Mouse (Mus musculus) testis, postnatal 10 days (tissue): Measurements from ENCODE around the gene Oprd1.

ENCODE experiments used
- DNase-seq: peaks from one replicate; pipeline ENCODE4 v3.0.0; 2021; ENCODE audit warnings: low spot score

The Oprd1 gene

DNA sequence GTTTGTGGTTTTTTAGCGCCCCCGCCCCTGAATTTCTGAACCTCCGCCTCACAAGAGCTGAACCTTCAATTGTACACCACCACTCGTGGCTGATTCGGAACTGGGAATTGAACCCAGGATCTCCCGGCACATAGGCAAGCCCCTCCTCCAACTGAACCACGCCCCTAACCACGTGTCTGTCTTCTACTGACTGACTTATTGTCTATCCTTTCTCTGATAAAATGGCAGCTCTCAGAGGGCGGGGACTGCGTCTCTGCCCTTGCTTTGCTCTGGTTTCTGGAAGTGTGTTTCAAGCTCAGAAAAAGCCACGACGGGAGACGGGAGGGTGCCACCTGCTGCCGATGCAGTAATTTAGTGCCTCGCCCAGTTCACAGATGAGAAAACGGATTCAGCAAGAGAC, 10.4 kb downstream of the Oprd1 start:
- peak; percentile 49 for DNase-seq

DNA sequence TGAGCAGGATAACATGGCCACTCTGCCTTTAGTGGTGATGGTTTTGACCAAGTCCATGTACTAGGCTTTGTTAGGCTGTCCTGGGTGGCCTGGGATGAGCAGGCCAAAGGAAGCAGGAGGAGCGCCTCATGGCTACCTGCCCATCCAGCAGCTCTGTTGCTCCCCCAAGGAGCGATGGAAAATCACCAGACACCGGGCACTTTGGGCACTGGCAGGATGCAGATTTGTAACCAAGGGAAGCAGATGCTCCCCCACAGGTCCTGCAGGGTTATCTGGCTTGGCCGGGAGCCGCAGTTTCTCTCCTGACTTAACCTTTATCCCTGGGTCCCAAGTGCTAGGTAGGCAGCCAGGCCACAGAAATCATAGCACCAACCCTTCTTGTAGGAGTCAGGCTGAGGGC, 10.9 kb downstream of the Oprd1 start:
- peak; percentile 65 for DNase-seq

- DNase-seq: no peak
Measured at GRCm38 (mm10) chr4:132132297-132132696, 12.0 kb downstream of the Oprd1 start.

DNA sequence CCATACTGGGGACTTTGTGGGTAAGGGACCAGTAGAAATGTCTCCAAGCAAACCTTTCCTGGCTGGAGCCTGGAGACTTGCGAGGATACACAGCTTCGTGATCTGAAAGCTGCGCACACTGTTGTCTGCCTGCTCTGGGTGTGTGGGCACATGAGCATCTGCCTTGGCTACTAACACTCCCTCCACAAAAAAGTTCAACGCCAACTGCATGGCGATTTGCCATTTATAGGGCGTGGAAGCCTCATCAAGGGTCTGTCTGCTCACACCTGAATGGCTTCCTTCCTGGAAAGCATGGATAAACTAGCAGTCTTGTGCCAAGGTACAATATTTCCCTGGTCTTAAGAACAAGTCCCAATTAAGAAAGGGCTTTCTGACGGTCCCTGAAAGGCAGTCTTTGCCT, 12.5 kb downstream of the Oprd1 start:
- no peak for DNase-seq

DNA sequence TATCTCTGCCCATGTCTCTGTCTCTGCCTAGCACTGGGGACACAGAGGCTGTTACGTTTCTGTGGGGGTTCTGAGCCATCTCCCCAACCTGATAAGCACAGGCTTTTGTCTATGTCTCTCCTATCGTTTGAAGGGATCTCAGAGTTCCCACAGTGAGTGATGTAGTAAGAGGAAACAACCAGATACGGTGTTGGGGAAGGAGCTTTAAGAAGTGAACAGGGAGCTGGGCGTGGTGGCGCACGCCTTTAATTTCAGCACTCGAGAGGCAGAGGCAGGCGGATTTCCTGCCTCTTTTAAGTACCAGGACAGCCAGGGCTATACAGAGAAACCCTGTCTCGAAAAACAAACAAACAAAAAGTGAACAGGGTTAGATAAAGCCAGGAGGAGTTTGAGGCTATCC, 13.2 kb downstream of the Oprd1 start:
- DNase-seq: no peak

DNA sequence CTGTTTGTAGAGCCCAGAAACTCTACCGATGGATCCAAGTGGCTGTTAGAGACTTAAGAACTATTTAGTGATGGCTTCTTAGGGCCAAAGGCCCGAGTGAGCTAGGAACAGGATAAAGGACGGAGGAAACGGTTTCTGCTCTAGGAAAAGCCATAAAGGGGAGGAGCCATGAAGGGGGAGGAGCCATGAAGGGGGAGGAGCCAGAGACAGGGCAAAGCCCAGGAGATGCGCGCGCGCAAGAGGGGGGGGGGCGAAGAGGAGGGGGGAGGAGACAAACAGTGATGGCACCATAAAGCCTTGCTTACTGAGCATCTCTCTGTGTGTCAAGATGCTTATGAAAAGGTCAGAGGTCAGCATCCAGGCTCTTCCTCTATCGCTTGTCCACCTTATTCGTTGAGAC, 13.6 kb downstream of the Oprd1 start:
- DNase-seq: no peak

DNA sequence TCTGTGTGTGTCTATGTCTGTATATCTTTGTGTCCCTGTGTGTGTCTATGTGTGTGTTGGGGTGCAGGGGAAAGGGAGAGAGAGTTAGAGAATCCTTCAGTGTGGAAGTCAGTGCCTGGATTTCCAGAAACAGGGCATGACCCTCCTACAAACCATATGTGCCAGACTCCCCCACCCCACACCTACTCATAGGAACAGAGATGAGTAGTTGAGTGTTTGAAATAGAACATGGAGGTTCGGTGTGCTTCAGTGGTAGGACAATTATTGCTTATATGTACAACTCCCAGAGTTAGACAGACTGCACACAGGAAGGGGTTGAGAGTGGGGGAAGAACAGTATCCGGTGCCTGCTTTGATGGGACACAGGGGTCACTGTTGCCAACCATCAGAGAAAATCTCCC, 14.2 kb downstream of the Oprd1 start:
- no peak for DNase-seq

DNA sequence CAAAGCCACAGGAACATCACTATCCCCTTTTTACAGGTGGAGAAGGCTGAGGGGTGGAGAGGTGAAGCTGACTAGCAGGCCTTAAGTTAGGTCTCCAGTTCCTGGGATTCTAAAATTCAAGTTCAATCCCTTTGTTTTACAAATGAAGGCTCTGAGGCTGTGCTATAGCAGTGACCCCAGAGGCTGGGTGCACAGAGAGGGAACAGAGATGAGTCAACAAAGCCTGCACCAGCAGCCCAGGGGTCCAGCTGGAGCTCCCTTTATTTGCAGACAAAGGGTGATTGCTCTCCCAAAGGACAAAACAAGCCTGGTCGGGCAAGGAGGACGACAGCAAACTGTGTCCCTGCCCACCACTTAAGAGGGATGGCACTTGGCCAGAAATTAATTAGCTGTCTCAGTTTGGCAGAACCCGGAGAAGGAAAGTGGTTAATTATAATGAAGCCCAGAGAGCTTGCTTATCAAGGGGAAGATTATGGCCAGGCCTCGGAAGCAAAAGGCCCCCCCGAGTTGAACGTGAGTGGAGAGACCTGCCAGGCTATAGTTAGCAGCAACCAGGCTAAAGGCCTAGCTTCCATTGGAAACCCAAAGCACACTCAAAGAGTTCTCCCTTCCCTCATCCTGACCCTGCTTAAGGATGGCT, 15.2 kb downstream of the Oprd1 start:
- no peak for DNase-seq

- DNase-seq: no peak
Measured at GRCm38 (mm10) chr4:132127091-132127490, 17.2 kb downstream of the Oprd1 start.

DNA sequence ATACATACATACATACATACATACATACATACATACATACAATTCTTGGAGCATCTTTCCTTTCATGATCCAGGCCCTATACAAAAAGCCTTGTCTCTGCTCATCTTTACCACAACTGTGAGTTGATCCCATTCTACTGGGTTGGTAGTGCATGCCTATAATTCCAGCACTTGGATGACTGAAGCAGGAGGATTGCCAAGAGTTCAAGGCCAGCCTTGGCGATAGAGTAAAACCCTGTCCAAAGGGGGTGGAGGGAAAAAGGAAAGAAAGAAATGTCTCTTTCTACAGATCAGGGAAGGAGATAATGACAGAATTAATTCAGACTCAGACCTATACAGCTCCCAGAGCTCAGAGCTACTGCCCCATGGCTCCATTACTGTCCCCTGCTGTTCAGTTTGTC, 21.1 kb downstream of the Oprd1 start:
- DNase-seq: no peak

- DNase-seq: peak; percentile 64
Measured at GRCm38 (mm10) chr4:132121674-132122073, 22.6 kb downstream of the Oprd1 start.

DNA sequence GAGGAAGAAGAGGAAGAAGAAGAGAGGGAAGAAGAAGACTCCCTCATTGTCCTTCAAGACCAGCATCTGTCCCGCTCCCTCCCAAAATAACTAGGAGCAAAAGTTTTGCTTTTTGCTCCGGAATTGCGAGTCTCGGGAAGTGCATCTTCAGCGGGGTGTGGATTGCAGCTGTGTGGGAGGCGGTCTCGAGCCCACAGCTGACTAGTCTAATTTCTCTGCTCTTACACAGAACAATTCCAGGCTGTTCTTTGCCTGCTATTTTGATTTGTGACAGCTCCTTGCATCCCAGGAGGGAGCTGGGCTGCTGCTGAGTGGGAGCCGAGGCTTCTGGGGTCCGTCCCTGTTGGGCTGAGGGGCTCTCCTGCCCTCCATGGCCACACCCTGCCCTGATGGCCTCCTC, 24.7 kb downstream of the Oprd1 start:
- DNase-seq: no peak

DNA sequence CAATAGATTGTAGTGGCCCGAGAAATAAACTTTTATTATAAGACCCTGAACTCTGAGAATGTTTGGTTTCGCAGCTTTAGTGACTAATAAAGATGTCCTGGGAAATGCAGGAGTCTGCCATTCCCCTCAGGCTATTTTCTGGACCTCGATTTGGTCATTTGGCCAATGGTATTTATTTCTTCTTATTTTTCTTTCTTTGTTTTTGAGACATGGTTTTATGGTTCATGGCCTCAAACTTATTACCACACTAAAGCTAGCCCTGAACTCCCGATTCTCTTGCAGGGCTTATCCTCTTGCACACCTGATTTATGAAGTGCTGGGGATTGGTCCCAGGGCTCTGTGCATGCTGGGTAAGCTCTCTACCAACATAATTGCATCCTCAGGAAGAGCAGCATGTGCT, 28.0 kb downstream of the Oprd1 start:
- no peak for DNase-seq

DNA sequence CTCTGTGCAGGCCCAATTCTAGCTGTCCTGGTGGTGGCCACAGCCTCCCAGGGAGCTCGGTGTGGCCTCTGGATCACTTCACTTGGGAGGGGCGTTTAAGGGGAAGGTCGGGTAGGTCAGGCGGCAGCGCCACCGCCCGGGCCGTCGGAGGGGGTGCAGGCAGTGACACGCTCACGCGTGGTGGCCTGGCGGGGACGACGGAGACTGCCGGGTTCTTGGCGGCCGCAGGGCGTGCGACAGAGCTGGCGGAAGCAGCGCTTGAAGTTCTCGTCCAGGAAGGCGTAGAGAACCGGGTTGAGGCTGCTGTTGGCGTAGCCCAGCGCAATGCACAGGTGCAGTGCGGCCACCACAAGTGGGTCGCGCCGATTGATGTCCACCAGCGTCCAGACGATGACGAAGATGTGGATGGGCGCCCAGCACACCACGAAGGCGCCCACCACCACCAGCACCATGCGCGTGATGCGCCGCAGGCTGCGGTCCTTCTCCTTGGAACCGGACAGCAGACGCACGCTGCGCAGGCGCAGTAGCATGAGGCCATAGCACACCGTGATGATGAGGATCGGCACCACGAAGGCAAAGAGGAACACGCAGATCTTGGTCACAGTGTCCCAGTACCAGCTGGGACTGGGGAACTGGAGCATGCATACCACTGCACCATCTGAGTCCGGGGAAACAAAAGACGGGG, 30.7 kb downstream of the Oprd1 start:
- DNase-seq: peak; percentile 46

DNA sequence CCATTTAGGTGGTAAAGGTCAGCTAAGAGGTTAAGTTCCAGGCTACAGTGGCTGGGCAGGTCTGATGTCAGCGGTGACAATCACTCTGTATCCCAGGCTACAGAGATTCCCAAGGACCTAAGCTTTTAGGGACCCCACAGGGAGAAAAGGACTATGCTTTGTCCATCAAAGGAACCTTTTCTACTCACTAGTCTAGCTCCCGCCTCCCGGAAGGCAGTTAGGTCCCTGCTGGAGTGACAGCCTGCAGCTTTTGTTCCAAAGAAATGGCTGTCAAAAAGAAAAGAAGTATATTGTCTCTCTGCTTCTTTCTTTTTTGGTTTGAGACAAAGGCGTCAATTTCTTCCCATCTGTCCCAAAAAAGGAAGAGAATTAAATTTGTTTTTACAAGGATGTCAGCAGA, 33.1 kb downstream of the Oprd1 start:
- no peak for DNase-seq

- DNase-seq: no peak
Measured at GRCm38 (mm10) chr4:132108221-132108620, 36.1 kb downstream of the Oprd1 start.

- DNase-seq: no peak
Measured at GRCm38 (mm10) chr4:132101152-132101551, 43.1 kb downstream of the Oprd1 start.

- DNase-seq: no peak
Measured at GRCm38 (mm10) chr4:132099548-132099947, 44.7 kb downstream of the Oprd1 start.

GRCm38 (mm10) chr4:132095043-132095442, 49.2 kb downstream of the Oprd1 start:
- DNase-seq: no peak

DNA sequence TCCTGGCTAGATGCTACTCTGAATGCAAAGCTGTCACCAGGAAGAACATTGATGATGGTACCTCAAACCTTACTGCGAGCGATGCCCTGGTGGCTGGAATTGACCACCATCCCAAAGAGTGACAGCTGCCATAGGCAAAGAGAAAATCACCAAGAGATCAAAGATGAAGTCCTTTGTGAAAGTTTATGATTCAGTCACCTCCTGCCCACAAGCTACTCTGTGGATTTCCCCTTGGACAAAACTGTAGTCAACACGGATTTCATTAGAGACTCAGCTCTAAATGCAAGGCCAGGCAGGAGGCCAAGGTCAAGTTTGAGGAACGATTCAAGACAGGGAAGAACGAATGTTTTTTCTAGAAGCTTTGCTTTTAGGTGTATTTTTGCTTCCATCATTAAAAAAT, 50.4 kb downstream of the Oprd1 start:
- DNase-seq: no peak

GRCm38 (mm10) chr4:132093136-132093535, 51.1 kb downstream of the Oprd1 start:
- no peak for DNase-seq

DNA sequence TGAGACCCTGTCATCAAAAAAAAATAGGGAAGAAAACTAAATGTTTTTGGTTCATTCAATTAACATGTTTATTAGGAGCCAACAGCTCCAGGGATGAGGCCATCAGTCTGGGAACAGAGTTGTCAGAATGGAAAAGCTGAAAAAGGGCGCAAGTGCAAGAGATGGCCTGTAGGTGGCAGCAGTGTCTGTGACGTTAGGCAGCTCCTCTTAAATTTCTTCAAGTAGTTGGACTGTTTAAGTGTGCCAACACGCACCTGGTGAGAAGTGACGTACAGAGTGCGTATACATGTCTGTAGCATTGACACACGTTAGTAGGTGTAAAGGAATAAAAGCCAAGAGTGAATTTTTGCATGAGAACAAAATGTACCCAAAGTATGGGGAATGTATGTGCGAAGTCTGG, 55.4 kb downstream of the Oprd1 start:
- DNase-seq: peak; percentile 76

GRCm38 (mm10) chr4:132085114-132085513, 59.2 kb downstream of the Oprd1 start:
- no peak for DNase-seq

GRCm38 (mm10) chr4:132080492-132080983, 63.7 kb downstream of the Oprd1 start:
- no peak for DNase-seq
